Mouse (Mus musculus) G1E (cell line): Measurements from ENCODE around the gene Rab11fip5.

ENCODE experiments used
- CTCF ChIP-seq: IDR thresholded peaks from 2 replicates; pipeline ENCODE4 v1.5.1; 2012; ENCODE audit warnings: low read depth, low read length, inconsistent platforms, mixed read lengths
- GATA1 ChIP-seq: IDR thresholded peaks from 2 replicates; pipeline ENCODE4 v1.6.1; 2012; ENCODE audit warnings: borderline replicate concordance, low read length, inconsistent platforms, mixed read lengths
- GATA2 ChIP-seq: IDR thresholded peaks from 2 replicates; pipeline ENCODE4 v1.6.1; 2012; ENCODE audit warnings: low read depth, low read length, inconsistent platforms, borderline replicate concordance
- TAL1 ChIP-seq: conservative IDR thresholded peaks from 2 replicates; pipeline ENCODE4 v1.6.1; 2012; ENCODE audit warnings: low read depth, low read length, inconsistent platforms, mixed read lengths

DNA sequence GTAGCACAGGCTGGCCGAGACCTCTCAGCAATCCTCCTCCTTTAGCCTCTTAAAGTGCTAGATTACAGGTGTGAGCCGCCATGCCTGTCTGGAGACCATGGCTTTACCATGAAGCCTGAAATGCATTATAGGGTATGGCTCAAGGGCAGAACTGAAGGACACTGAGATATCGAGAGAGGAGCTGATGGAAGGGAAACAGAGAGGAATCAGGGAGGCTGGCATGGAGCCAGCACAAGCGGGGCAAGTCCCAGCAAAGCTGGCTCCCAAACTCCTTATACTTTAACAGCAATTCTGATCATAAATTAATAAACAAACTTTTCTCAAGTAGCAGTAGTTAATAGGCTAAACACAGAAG, 10.6 kb downstream of the Rab11fip5 start:
- TF ChIP-seq CTCF = no peak
- TF ChIP-seq GATA1 = no peak
- no peak for TF ChIP-seq TAL1
- no peak for TF ChIP-seq GATA2
